Mouse (Mus musculus): Measurements from ENCODE around the gene Dpy19l1. TPM values are rescaled to one million over a fixed set of nuclear protein-coding genes. Genes with fewer than 3 reads are reported as not detected.

The Dpy19l1 gene
- total RNA-seq, 4 experiments from 2014 or later: 5.5 to 7.4 (median 7.4) TPM

Other genes with a start within 250 kb of the Dpy19l1 start
- not detected for gene Cypt4, start 122.1 kb upstream of the Dpy19l1 start, total RNA-seq (2022)
- gene Dpy19l2, start 193.2 kb upstream of the Dpy19l1 start, total RNA-seq (2022): under 1 TPM in 2 of 4 experiments, not detected in 2; 0.08 to 0.09 TPM